Mouse (Mus musculus): ENCODE results near the gene Ntn1.

The Ntn1 gene

GRCm38 (mm10) chr11:68400727-68401219, at the start of gene Ntn1:
TSS of gene Ntn1 (minus strand) at chr11:68400823.
- no peak for DNase-seq (ENCODE audit: low spot score)

GRCm38 (mm10) chr11:68448356-68448755, 47.7 kb upstream of the Ntn1 start:
- DNase-seq (ENCODE audit: low spot score) = no peak

GRCm38 (mm10) chr11:68447242-68447641, 46.6 kb upstream of the Ntn1 start:
- no peak for DNase-seq (ENCODE audit: low spot score)

GRCm38 (mm10) chr11:68446547-68446946, 45.9 kb upstream of the Ntn1 start:
- DNase-seq (ENCODE audit: low spot score) = no peak

- no peak for DNase-seq (ENCODE audit: low spot score)
Observed at GRCm38 (mm10) chr11:68445901-68446300, 45.3 kb upstream of the Ntn1 start.

- DNase-seq (ENCODE audit: low spot score) = no peak
Observed at GRCm38 (mm10) chr11:68442983-68443638, 42.5 kb upstream of the Ntn1 start.

- no peak for DNase-seq (ENCODE audit: low spot score)
Observed at GRCm38 (mm10) chr11:68442346-68442745, 41.7 kb upstream of the Ntn1 start.

- no peak for DNase-seq (ENCODE audit: low spot score)
Observed at GRCm38 (mm10) chr11:68440965-68441364, 40.3 kb upstream of the Ntn1 start.

- no peak for DNase-seq (ENCODE audit: low spot score)
Observed at GRCm38 (mm10) chr11:68440100-68440499, 39.5 kb upstream of the Ntn1 start.

- no peak for DNase-seq (ENCODE audit: low spot score)
Observed at GRCm38 (mm10) chr11:68436376-68436775, 35.8 kb upstream of the Ntn1 start.

GRCm38 (mm10) chr11:68435601-68436000, 35.0 kb upstream of the Ntn1 start:
- no peak for DNase-seq (ENCODE audit: low spot score)

GRCm38 (mm10) chr11:68434697-68435096, 34.1 kb upstream of the Ntn1 start:
- no peak for DNase-seq (ENCODE audit: low spot score)

- DNase-seq (ENCODE audit: low spot score) = no peak
Observed at GRCm38 (mm10) chr11:68433534-68433933, 32.9 kb upstream of the Ntn1 start.

- DNase-seq (ENCODE audit: low spot score) = no peak
Observed at GRCm38 (mm10) chr11:68432361-68433021, 31.9 kb upstream of the Ntn1 start.

- DNase-seq (ENCODE audit: low spot score) = peak; percentile 81
Observed at GRCm38 (mm10) chr11:68431699-68432360, 31.2 kb upstream of the Ntn1 start, which contains the start of gene Pik3r5. TSS of gene Pik3r5 (plus strand) at chr11:68432121.

- DNase-seq (ENCODE audit: low spot score) = no peak
Observed at GRCm38 (mm10) chr11:68430662-68431061, 30.0 kb upstream of the Ntn1 start.

- DNase-seq (ENCODE audit: low spot score) = no peak
Observed at GRCm38 (mm10) chr11:68427083-68427570, 26.5 kb upstream of the Ntn1 start.

- no peak for DNase-seq (ENCODE audit: low spot score)
Observed at GRCm38 (mm10) chr11:68425492-68426315, 25.1 kb upstream of the Ntn1 start.

- peak; percentile 64 for DNase-seq (ENCODE audit: low spot score)
Observed at GRCm38 (mm10) chr11:68417831-68418230, 17.2 kb upstream of the Ntn1 start.

- DNase-seq (ENCODE audit: low spot score) = no peak
Observed at GRCm38 (mm10) chr11:68417001-68417400, 16.4 kb upstream of the Ntn1 start.

GRCm38 (mm10) chr11:68408127-68408526, 7.5 kb upstream of the Ntn1 start:
- peak; percentile 82 for DNase-seq (ENCODE audit: low spot score)

All from lung, postnatal 25 days (tissue).